Mouse (Mus musculus): ENCODE measurements around the gene Gm20896. TPM values are rescaled to one million over a fixed set of nuclear protein-coding genes. Genes with fewer than 3 reads are reported as not detected.
"Not testable (repeated sequence)": the region's sequence is repeated elsewhere in the genome, so short reads cannot be mapped to it uniquely, and the experiment has no call there.

Gene Gm20896
- not detected in 2 replicates for polyA plus RNA-seq (2012; rRNA removed)

DNA sequence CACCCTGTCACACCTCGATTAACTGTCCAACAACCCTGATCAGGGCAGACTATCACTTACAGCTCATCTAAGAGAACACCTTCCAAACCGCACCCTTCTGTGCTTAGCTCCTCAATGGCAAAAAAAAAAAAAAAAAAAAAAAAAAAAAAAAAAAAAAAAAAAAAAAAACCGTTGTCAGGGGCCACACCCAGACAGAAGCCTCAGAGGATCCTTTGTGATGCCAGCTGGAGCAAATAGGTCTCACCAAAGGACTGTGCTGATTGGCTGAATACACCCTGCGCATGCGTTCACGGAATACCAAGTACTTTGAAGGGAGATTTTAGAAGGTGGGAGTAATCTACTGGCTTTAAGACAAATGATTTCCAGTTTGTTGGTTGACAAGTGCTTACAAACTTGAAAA is at the start of gene Gm20896:
Gm20896 (minus strand) TSS at position 101 of the 400 bp plus-strand sequence.
- not testable (repeated sequence) for DNase-seq; H3K4me3 ChIP-seq (replicated peaks; ENCODE audit: extremely low read depth, low read depth, low read length); H3K4me1 ChIP-seq (ENCODE audit: control insufficient read depth, insufficient read depth, low read length)
- no CpG with 5 or more reads among the region's 6 CpGs for WGBS

All from lung, adult 2 months (tissue).